Mouse (Mus musculus): Measurements from ENCODE around the gene Camsap3. TPM values are rescaled to one million over a fixed set of nuclear protein-coding genes. Genes with fewer than 3 reads are reported as not detected.
A peak's percentile ranks its signal among the peaks of the same experiment; 100 is the strongest.

Gene Camsap3
- total and polyA plus RNA-seq, 2 experiments from 2014 or later: 42.4 to 103 TPM

DNA sequence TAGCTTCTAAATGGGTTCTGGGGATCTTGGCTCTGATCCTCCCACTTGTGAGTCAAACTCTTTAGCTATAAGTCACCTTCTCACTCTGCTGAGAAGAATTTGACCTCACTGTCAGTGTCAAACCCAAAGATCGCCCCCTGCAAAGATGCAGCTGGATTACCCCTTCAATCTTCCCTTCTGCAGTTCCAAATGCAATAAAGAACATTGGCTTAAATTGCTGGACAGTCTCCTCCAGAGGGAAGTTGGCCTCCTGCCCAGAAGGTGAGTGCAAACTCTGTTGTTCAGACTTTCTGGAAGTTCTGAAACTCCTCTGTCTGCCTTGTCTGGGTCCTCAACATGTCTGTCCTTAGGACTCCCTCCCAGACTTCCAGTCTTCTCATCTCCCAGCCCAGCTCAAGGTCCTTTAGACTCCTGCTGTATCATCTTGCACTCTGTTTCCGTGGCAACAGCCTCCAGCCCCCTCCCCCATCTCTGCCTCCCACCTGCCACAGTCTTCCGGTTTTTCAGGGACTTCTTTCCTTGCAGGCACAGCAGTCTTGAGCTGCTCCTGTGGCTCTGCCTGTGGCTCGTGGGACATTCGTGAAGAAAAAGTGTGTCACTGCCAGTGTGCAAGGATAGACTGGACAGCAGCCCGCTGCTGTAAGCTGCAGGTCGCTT is 69.8 kb downstream of the Camsap3 start:
- Histone ChIP-seq H3K27me3 (ENCODE audit: insufficient read depth, low read length) (no peaks in the 10 kb centered on the region), H3K4me3 (ENCODE audit: low read depth, low read length) (no peak overlapping the region), H3K9me3 (ENCODE audit: low read length) (no peaks in the 10 kb centered on the region), H3K4me1 (ENCODE audit: insufficient read depth) (no peaks in the 10 kb centered on the region), H3K36me3 (ENCODE audit: insufficient read depth) (no peaks in the 10 kb centered on the region), H3K4me2 (ENCODE audit: low read depth) (peak overlapping the region; percentile 5; the same call in 1 of the 2 replicates), H3K27ac (ENCODE audit: low read depth, low read length) (no peak overlapping the region), H3K9ac (no peak overlapping the region)
- TF ChIP-seq CTCF (IDR thresholded peaks at IDR 0.05; ENCODE audit: low read depth): no peak
- 18% methylated on average over 7 of the region's 7 CpGs for WGBS
- peak; percentile 37 for DNase-seq
- peak; percentile 61 for ATAC-seq

Other genes starting within 250 kb of the Camsap3 start
- 0.08 TPM in 1 of 2 replicates, not detected in the other for gene A430078G23Rik, start 233.9 kb upstream of the Camsap3 start, total RNA-seq (2014; rRNA removed)
- gene A430078G23Rik, start 233.9 kb upstream of the Camsap3 start, polyA plus RNA-seq (2015; fragmentation: Nextera tagmentation; extraction: Ambion mirVana): not detected in 2 replicates
- gene Arhgef18, start 194.3 kb upstream of the Camsap3 start, total RNA-seq (2014; rRNA removed): 39.4 and 41.6 TPM in 2 replicates
- 4.5 and 6.8 TPM in 2 replicates for gene Arhgef18, start 194.3 kb upstream of the Camsap3 start, polyA plus RNA-seq (2015; fragmentation: Nextera tagmentation; extraction: Ambion mirVana)
- gene Pex11g, start 119.6 kb upstream of the Camsap3 start, total RNA-seq (2014; rRNA removed): 1.1 and 1.3 TPM in 2 replicates
- 2.0 and 2.2 TPM in 2 replicates for gene Pex11g, start 119.6 kb upstream of the Camsap3 start, polyA plus RNA-seq (2015; fragmentation: Nextera tagmentation; extraction: Ambion mirVana)
- gene Tex45, start 116.4 kb upstream of the Camsap3 start, total RNA-seq (2014; rRNA removed): 0.15 TPM in 1 of 2 replicates, not detected in the other
- gene Tex45, start 116.4 kb upstream of the Camsap3 start, polyA plus RNA-seq (2015; fragmentation: Nextera tagmentation; extraction: Ambion mirVana): 0.18 and 0.68 TPM in 2 replicates
- 64.6 and 85.3 TPM in 2 replicates for gene Zfp358, start 94.2 kb upstream of the Camsap3 start, total RNA-seq (2014; rRNA removed)
- gene Zfp358, start 94.2 kb upstream of the Camsap3 start, polyA plus RNA-seq (2015; fragmentation: Nextera tagmentation; extraction: Ambion mirVana): 64.7 and 67.9 TPM in 2 replicates
- gene Mcoln1, start 86.8 kb upstream of the Camsap3 start, total RNA-seq (2014; rRNA removed): 63.5 and 77.6 TPM in 2 replicates
- gene Mcoln1, start 86.8 kb upstream of the Camsap3 start, polyA plus RNA-seq (2015; fragmentation: Nextera tagmentation; extraction: Ambion mirVana): 69.8 and 80.5 TPM in 2 replicates
- gene Pnpla6, start 71.9 kb upstream of the Camsap3 start, total RNA-seq (2014; rRNA removed): 42.6 and 56.4 TPM in 2 replicates
- 22.2 and 26.3 TPM in 2 replicates for gene Pnpla6, start 71.9 kb upstream of the Camsap3 start, polyA plus RNA-seq (2015; fragmentation: Nextera tagmentation; extraction: Ambion mirVana)
- not detected in 2 replicates for gene C330021F23Rik, start 19.3 kb upstream of the Camsap3 start, total RNA-seq (2014; rRNA removed)
- 0.22 and 0.29 TPM in 2 replicates for gene C330021F23Rik, start 19.3 kb upstream of the Camsap3 start, polyA plus RNA-seq (2015; fragmentation: Nextera tagmentation; extraction: Ambion mirVana)
- 38.7 and 48.4 TPM in 2 replicates for gene Xab2, start 34.0 kb downstream of the Camsap3 start, total RNA-seq (2014; rRNA removed)
- gene Xab2, start 34.0 kb downstream of the Camsap3 start, polyA plus RNA-seq (2015; fragmentation: Nextera tagmentation; extraction: Ambion mirVana): 34.6 and 37.3 TPM in 2 replicates
- 17.7 and 22.9 TPM in 2 replicates for gene Pet100, start 34.3 kb downstream of the Camsap3 start, total RNA-seq (2014; rRNA removed)
- 82.4 and 121 TPM in 2 replicates for gene Pet100, start 34.3 kb downstream of the Camsap3 start, polyA plus RNA-seq (2015; fragmentation: Nextera tagmentation; extraction: Ambion mirVana)
- gene Pcp2, start 38.3 kb downstream of the Camsap3 start, total RNA-seq (2014; rRNA removed): not detected in 2 replicates
- gene Pcp2, start 38.3 kb downstream of the Camsap3 start, polyA plus RNA-seq (2015; fragmentation: Nextera tagmentation; extraction: Ambion mirVana): not detected in 2 replicates
- 33.9 and 43.8 TPM in 2 replicates for gene Stxbp2, start 43.7 kb downstream of the Camsap3 start, total RNA-seq (2014; rRNA removed)
- 35.5 and 44.7 TPM in 2 replicates for gene Stxbp2, start 43.7 kb downstream of the Camsap3 start, polyA plus RNA-seq (2015; fragmentation: Nextera tagmentation; extraction: Ambion mirVana)
- 0.38 and 1.7 TPM in 2 replicates for gene Retn, start 68.5 kb downstream of the Camsap3 start, total RNA-seq (2014; rRNA removed)
- 0.42 and 0.44 TPM in 2 replicates for gene Retn, start 68.5 kb downstream of the Camsap3 start, polyA plus RNA-seq (2015; fragmentation: Nextera tagmentation; extraction: Ambion mirVana)
- gene Mcemp1, start 78.5 kb downstream of the Camsap3 start, total RNA-seq (2014; rRNA removed): 0.19 TPM in 1 of 2 replicates, not detected in the other
- 0.30 and 0.40 TPM in 2 replicates for gene Mcemp1, start 78.5 kb downstream of the Camsap3 start, polyA plus RNA-seq (2015; fragmentation: Nextera tagmentation; extraction: Ambion mirVana)
- 9.8 and 13.7 TPM in 2 replicates for gene Fcor, start 85.1 kb downstream of the Camsap3 start, total RNA-seq (2014; rRNA removed)
- 21.0 and 22.2 TPM in 2 replicates for gene Fcor, start 85.1 kb downstream of the Camsap3 start, polyA plus RNA-seq (2015; fragmentation: Nextera tagmentation; extraction: Ambion mirVana)
- gene Trappc5, start 89.0 kb downstream of the Camsap3 start, total RNA-seq (2014; rRNA removed): 70.5 and 72.7 TPM in 2 replicates
- 61.2 and 68.5 TPM in 2 replicates for gene Trappc5, start 89.0 kb downstream of the Camsap3 start, polyA plus RNA-seq (2015; fragmentation: Nextera tagmentation; extraction: Ambion mirVana)
- not detected in 2 replicates for gene Fcer2a, start 106.9 kb downstream of the Camsap3 start, total RNA-seq (2014; rRNA removed)
- gene Fcer2a, start 106.9 kb downstream of the Camsap3 start, polyA plus RNA-seq (2015; fragmentation: Nextera tagmentation; extraction: Ambion mirVana): 0.20 and 0.24 TPM in 2 replicates
- gene Clec4g, start 133.4 kb downstream of the Camsap3 start, total RNA-seq (2014; rRNA removed): not detected in 2 replicates
- gene Clec4g, start 133.4 kb downstream of the Camsap3 start, polyA plus RNA-seq (2015; fragmentation: Nextera tagmentation; extraction: Ambion mirVana): 0.21 TPM in 1 of 2 replicates, not detected in the other
- not detected in 2 replicates for gene Cd209a, start 161.7 kb downstream of the Camsap3 start, total RNA-seq (2014; rRNA removed)
- gene Cd209a, start 161.7 kb downstream of the Camsap3 start, polyA plus RNA-seq (2015; fragmentation: Nextera tagmentation; extraction: Ambion mirVana): 0.13 TPM in 1 of 2 replicates, not detected in the other

All from forebrain, postnatal 0 days (tissue).